Mouse (Mus musculus): ENCODE data around the gene Morc4.

GRCm38 (mm10) chrX:139775084-139775612, 96.3 kb downstream of the Morc4 start:
- TF ChIP-seq POLR2A (IDR thresholded peaks at IDR 0.05; ENCODE audit: low read depth, low read length) (no peak), CTCF (IDR thresholded peaks at IDR 0.05; ENCODE audit: extremely low read depth, insufficient read length, insufficient replicate concordance, low read depth, low read length) (no peak)
